Mouse (Mus musculus) CH12.LX (cell line): ENCODE data around the gene Hdac11. TPM values are rescaled to one million over a fixed set of nuclear protein-coding genes. Genes with fewer than 3 reads are reported as not detected.

ENCODE experiments used
- DNase-seq: peaks from one replicate; pipeline ENCODE4 v3.0.0-alpha.2; 2013; ENCODE audit errors: extremely low read depth
- H3K27ac ChIP-seq: 2 replicates; pipeline ENCODE4 v1.5.1; 2012; ENCODE audit warnings: low read depth, mild to moderate bottlenecking, control low read depth, moderate library complexity; ENCODE audit not compliant: insufficient read depth
- H3K27me3 ChIP-seq: replicated peaks from 2 replicates; pipeline ENCODE3; 2012; ENCODE audit warnings: inconsistent platforms
- H3K36me3 ChIP-seq, 2 experiments: replicated peaks in 1 of 2; 2 replicates each; pipeline versions ENCODE3 to v1.6.1; 2012; ENCODE audit warnings: inconsistent platforms in 1 of 2, low read length in 1 of 2, mild to moderate bottlenecking in 1 of 2, mixed read lengths in 1 of 2, moderate library complexity in 1 of 2; ENCODE audit not compliant: control insufficient read depth in 1 of 2, insufficient read depth in 1 of 2
- H3K4me1 ChIP-seq, 2 experiments: 2 replicates each; pipeline ENCODE4 v1.6.1; 2012; ENCODE audit warnings: inconsistent platforms in 1 of 2, moderate library complexity in 1 of 2; ENCODE audit not compliant: insufficient read depth in 2 of 2, control insufficient read depth in 1 of 2
- H3K4me2 ChIP-seq: 2 replicates; pipeline ENCODE4 v1.6.1; 2012; ENCODE audit warnings: low read depth, mild to moderate bottlenecking, control low read depth; ENCODE audit not compliant: poor library complexity, insufficient read depth, severe bottlenecking
- H3K4me3 ChIP-seq, 3 experiments: fragments of 150-350 bp in 1 of 3; sonication (generic) in 1 of 3; replicated peaks in 1 of 3; 2 replicates each; pipeline versions ENCODE3 to v1.5.1; 2011 to 2012; ENCODE audit warnings: low read depth in 2 of 3, low read length in 2 of 3, mild to moderate bottlenecking in 2 of 3, moderate library complexity in 2 of 3, control low read depth in 1 of 3, improper control_type of control experiment in 1 of 3, inconsistent platforms in 1 of 3, mixed read lengths in 1 of 3; ENCODE audit not compliant: poor library complexity in 1 of 3
- H3K79me2 ChIP-seq: replicated peaks from 2 replicates; pipeline ENCODE4 v1.6.1; 2012; ENCODE audit warnings: mild to moderate bottlenecking, moderate library complexity; ENCODE audit not compliant: control insufficient read depth, poor library complexity, insufficient read depth, severe bottlenecking; ENCODE audit errors: extremely low read depth
- H3K9ac ChIP-seq: 2 replicates; pipeline ENCODE4 v1.6.1; 2012; ENCODE audit warnings: low read depth, mild to moderate bottlenecking, control low read depth, moderate library complexity; ENCODE audit not compliant: insufficient read depth
- H3K9me3 ChIP-seq: replicated peaks from 2 replicates; pipeline ENCODE3; 2012; ENCODE audit warnings: low read length, inconsistent platforms, mixed read lengths
- BHLHE40 ChIP-seq: IDR thresholded peaks from 2 replicates; pipeline ENCODE4 v1.6.1; 2011; ENCODE audit warnings: mild to moderate bottlenecking, low read depth, low read length, improper control_type of control experiment
- CHD2 ChIP-seq: IDR thresholded peaks from 2 replicates; pipeline ENCODE4 v1.6.1; 2011; ENCODE audit warnings: low read length, improper control_type of control experiment
- E2F4 ChIP-seq: IDR thresholded peaks from 2 replicates; pipeline ENCODE4 v1.6.1; 2011; ENCODE audit warnings: low read depth, low read length, improper control_type of control experiment; ENCODE audit not compliant: insufficient replicate concordance
- ELF1 ChIP-seq: IDR thresholded peaks from 2 replicates; pipeline ENCODE4 v1.6.1; 2014; ENCODE audit warnings: low read depth, mild to moderate bottlenecking, inconsistent platforms, low read length, improper control_type of control experiment
- EP300 ChIP-seq: IDR thresholded peaks from 2 replicates; pipeline ENCODE4 v1.6.1; 2011; ENCODE audit warnings: low read length, improper control_type of control experiment
- ETS1 ChIP-seq: conservative IDR thresholded peaks from 2 replicates; pipeline ENCODE4 v1.6.1; 2012; ENCODE audit warnings: low read depth, mild to moderate bottlenecking, inconsistent platforms, low read length, improper control_type of control experiment, moderate library complexity
- GABPA ChIP-seq: IDR thresholded peaks from 2 replicates; pipeline ENCODE4 v1.6.1; 2012; ENCODE audit warnings: low read depth, low read length, improper control_type of control experiment, inconsistent platforms; ENCODE audit not compliant: insufficient replicate concordance
- IRF4 ChIP-seq: IDR thresholded peaks from 2 replicates; pipeline ENCODE4 v1.6.1; 2014; ENCODE audit warnings: low read depth, mild to moderate bottlenecking, inconsistent platforms, low read length, improper control_type of control experiment
- JUN ChIP-seq: IDR thresholded peaks from 2 replicates; pipeline ENCODE4 v1.6.1; 2011; ENCODE audit warnings: low read depth, mild to moderate bottlenecking, low read length, improper control_type of control experiment, moderate library complexity; ENCODE audit not compliant: insufficient read depth
- KAT2A ChIP-seq: IDR thresholded peaks from 2 replicates; pipeline ENCODE4 v1.6.1; 2012; ENCODE audit warnings: low read length, improper control_type of control experiment, inconsistent platforms; ENCODE audit not compliant: insufficient replicate concordance
- MAFK ChIP-seq: IDR thresholded peaks from 2 replicates; pipeline ENCODE4 v1.6.1; 2011; ENCODE audit warnings: low read length, improper control_type of control experiment; ENCODE audit not compliant: insufficient replicate concordance
- MAX ChIP-seq: IDR thresholded peaks from 2 replicates; pipeline ENCODE4 v1.6.1; 2011; ENCODE audit warnings: low read length, improper control_type of control experiment
- MAZ ChIP-seq: IDR thresholded peaks from 2 replicates; pipeline ENCODE4 v1.6.1; 2012; ENCODE audit warnings: low read depth, mild to moderate bottlenecking, inconsistent platforms, low read length, improper control_type of control experiment, moderate library complexity
- MEF2A ChIP-seq: IDR thresholded peaks from 2 replicates; pipeline ENCODE4 v1.6.1; 2014; ENCODE audit warnings: low read depth, mild to moderate bottlenecking, inconsistent platforms, low read length, improper control_type of control experiment, borderline replicate concordance
- MXI1 ChIP-seq: IDR thresholded peaks from 2 replicates; pipeline ENCODE4 v1.6.1; 2011; ENCODE audit warnings: mild to moderate bottlenecking, low read depth, low read length, improper control_type of control experiment
- NELFE ChIP-seq: IDR thresholded peaks from 2 replicates; pipeline ENCODE4 v1.6.1; 2011; ENCODE audit warnings: low read depth, low read length, improper control_type of control experiment
- NRF1 ChIP-seq: IDR thresholded peaks from 2 replicates; pipeline ENCODE4 v1.6.1; 2014; ENCODE audit warnings: low read depth, mild to moderate bottlenecking, inconsistent platforms, low read length, improper control_type of control experiment, moderate library complexity
- PAX5 ChIP-seq: IDR thresholded peaks from 2 replicates; pipeline ENCODE4 v1.6.1; 2012; ENCODE audit warnings: low read length, inconsistent platforms, mixed read lengths
- RAD21 ChIP-seq: IDR thresholded peaks from 2 replicates; pipeline ENCODE4 v1.6.1; 2011; ENCODE audit warnings: low read depth, mild to moderate bottlenecking, low read length, improper control_type of control experiment, moderate library complexity
- RCOR1 ChIP-seq: conservative IDR thresholded peaks from 2 replicates; pipeline ENCODE4 v1.6.1; 2012; ENCODE audit warnings: low read depth, mild to moderate bottlenecking, inconsistent platforms, low read length, improper control_type of control experiment
- SIN3A ChIP-seq: IDR thresholded peaks from 2 replicates; pipeline ENCODE4 v1.6.1; 2012; ENCODE audit warnings: low read length, improper control_type of control experiment, inconsistent platforms
- SMC3 ChIP-seq: IDR thresholded peaks from 2 replicates; pipeline ENCODE4 v1.6.1; 2011; ENCODE audit warnings: low read depth, low read length, improper control_type of control experiment
- TCF12 ChIP-seq: IDR thresholded peaks from 2 replicates; pipeline ENCODE4 v1.6.1; 2014; ENCODE audit warnings: low read depth, mild to moderate bottlenecking, inconsistent platforms, low read length, improper control_type of control experiment
- UBTF ChIP-seq: IDR thresholded peaks from 2 replicates; pipeline ENCODE4 v1.6.1; 2012; ENCODE audit warnings: low read depth, mild to moderate bottlenecking, inconsistent platforms, low read length, improper control_type of control experiment, moderate library complexity
- USF1 ChIP-seq: IDR thresholded peaks from 2 replicates; pipeline ENCODE4 v1.6.1; 2014; ENCODE audit warnings: low read depth, mild to moderate bottlenecking, inconsistent platforms, low read length, improper control_type of control experiment
- ZC3H11A ChIP-seq: IDR thresholded peaks from 2 replicates; pipeline ENCODE4 v1.6.1; 2012; ENCODE audit warnings: low read depth, mild to moderate bottlenecking, inconsistent platforms, low read length, improper control_type of control experiment
- ZMIZ1 ChIP-seq: IDR thresholded peaks from 2 replicates; pipeline ENCODE4 v1.6.1; 2012; ENCODE audit warnings: low read depth, mild to moderate bottlenecking, inconsistent platforms, low read length, improper control_type of control experiment
- ZNF384 ChIP-seq: IDR thresholded peaks from 2 replicates; pipeline ENCODE4 v1.6.1; 2012; ENCODE audit warnings: low read depth, low read length, improper control_type of control experiment, inconsistent platforms
- dilution Hi-C: fragments of 300-500 bp; cut with MboI; formaldehyde crosslinking; loops from 2 replicates; pipeline ENCODE4 v1.14.3; 2020; ENCODE audit warnings: low sequenced_read_pairs; ENCODE audit not compliant: extremely low pct_unique_long_range_greater_than_20kb, extremely low pct_ligation_motif_present
- in situ Hi-C: fragments of 300-500 bp; cut with MboI; formaldehyde crosslinking; loops from 3 replicates; pipeline ENCODE4 v1.14.3; 2019; ENCODE audit warnings: low sequenced_read_pairs, low pct_ligation_motif_present, low pct_unique_long_range_greater_than_20kb, mixed read lengths
- polyA plus RNA-seq: library from polyadenylated mRNA; unstranded; fragments of >175 nt; gene quantifications from 2 replicates; pipeline ENCODE4 v1.2.1, GENCODE M21; 2012; ENCODE audit warnings: low read depth; ENCODE audit not compliant: insufficient read length
- total RNA-seq, 2 experiments: library from RNA; depleted of rRNA; stranded (reverse); fragments of 300-350 nt in 1 of 2; fragments of >200 nt in 1 of 2; gene quantifications; 2 replicates each; pipeline ENCODE4 v1.2.3; 2012 to 2014

Hdac11 gene
- total and polyA plus RNA-seq, 3 experiments: 0.53 to 2.1 TPM; not detected in 1

DNA sequence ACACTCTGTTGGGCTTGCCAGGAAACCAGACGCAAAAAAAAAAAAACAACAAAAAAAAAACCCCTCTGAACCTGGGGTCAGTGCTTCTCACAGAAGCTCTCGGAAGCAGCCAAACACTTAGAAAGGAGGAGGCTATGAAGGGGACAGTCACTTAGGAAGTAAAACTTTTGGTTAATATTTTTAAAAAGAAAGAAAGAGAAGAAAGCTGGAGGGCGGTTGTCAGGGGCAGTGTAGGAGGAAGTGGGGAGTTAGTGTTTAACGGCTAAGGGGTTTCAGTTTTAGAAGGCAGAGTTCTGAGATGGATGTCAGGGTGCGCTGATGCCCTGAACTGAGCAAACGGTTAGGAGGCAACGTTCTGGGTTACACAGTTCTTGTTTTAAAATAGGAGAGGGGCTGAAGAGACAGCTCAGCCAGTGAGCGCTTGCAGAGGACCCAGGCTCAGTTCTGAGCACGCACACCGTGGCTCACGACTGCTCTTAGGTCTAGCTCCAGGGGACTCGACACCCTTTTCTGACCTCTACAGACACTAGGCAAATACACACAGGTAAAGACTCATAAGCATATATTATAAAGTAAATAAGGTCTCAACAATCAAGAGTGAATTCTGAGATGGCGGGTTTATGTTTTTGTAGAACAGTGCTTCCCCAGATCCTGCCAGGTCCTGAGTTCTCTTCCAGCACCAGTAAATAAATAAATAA, 46.0 kb upstream of the Hdac11 start (continued):
- TF ChIP-seq MAZ: peak; percentile 72; the same call in 1 of the 2 replicates
- no peak for TF ChIP-seq USF1
- TF ChIP-seq ZNF384: peak; percentile 95
- no peak for TF ChIP-seq RAD21
- TF ChIP-seq KAT2A: no peak
- peak; percentile 76 for TF ChIP-seq RCOR1
- TF ChIP-seq GABPA: no peak
- no peak for TF ChIP-seq MAFK
- peak; percentile 68 for TF ChIP-seq ELF1

DNA sequence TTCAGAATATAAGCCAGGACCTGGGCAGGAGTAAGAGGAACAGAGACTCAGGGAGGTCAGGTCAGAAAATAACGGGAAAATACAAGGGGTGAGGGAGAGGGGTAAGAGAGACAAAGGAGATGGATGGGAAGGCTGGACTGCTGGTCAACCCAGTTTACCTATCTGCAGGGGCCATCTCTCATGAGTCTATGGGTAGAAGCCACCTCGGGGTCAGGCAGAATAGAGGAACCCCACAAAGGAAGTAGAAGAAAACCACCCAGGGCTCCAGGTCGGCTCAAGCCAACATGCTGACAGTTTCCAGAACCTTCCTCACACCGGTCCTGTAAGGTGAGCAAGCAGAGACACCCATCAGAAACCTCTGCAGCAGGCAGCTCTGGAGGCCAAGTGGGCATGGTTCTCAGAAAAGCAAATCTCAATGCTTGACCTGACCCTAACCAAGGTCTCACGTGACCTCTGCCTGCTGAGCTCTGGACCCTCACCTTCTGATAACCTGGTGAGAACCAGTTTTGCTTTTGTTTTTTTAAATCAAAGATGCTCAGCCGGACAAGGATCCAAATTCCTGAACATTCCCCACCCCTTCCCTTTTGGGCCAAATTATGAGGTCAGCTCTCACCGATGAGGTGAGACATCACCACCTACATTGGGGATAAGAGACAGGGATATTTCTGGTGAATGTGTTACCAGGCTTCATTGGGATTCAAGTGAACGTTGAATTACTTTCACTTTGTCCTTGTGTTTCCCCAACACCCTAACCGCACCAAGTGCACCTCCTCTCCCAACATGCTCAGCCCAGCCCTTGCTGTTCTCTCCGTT, 45.1 kb upstream of the Hdac11 start:
- peaks cover 14 to 72% of the 10 kb centered on the region in 2 experiments for H3K4me1 ChIP-seq

DNA sequence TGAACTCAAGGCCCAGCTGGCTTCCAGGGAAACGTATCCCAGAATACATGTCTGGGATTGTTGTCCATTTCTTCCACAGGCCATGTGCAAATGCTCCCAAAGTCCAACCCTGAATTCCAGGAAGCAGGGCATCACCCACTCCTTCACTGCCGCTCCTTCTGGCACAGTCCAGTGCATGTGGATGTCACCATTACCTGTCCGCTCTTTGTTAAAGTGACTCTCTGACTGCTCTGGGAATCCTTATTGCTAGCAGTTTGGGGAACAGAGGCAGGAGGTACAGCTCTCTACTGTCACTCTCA, 44.6 kb upstream of the Hdac11 start:
- dilution Hi-C loops (no loop called here), in situ Hi-C loops (no loop called here)
- Histone ChIP-seq H3K27ac (peak overlapping the region; percentile 81; the same call in 1 of the 2 replicates), H3K9me3 (peaks cover 3% of the 10 kb centered on the region), H3K4me2 (peak overlapping the region; percentile 93), H3K4me3 (peak overlapping the region in 1 of 3 experiments; percentile 17), H3K4me1 (peaks cover 14 to 67% of the 10 kb centered on the region in 2 experiments), H3K36me3 (peaks cover 0 to 26% of the 10 kb centered on the region in 2 experiments), H3K27me3 (no peaks in the 10 kb centered on the region), H3K79me2 (peaks cover 84% of the 10 kb centered on the region), H3K9ac (peak overlapping the region; percentile 18; the same call in 1 of the 2 replicates)
- DNase-seq: no peak
- TF ChIP-seq UBTF (no peak), ETS1 (no peak), NRF1 (no peak), NELFE (no peak), ZC3H11A (no peak), USF1 (no peak), EP300 (no peak), MEF2A (no peak), E2F4 (no peak), TCF12 (no peak), ZMIZ1 (no peak), MAZ (no peak), IRF4 (no peak), SIN3A (no peak), MAFK (no peak)

More for the DNA sequence above, 45.1 kb upstream of the Hdac11 start:
- Histone ChIP-seq H3K79me2 (peaks cover 85% of the 10 kb centered on the region), H3K9ac (peak overlapping the region; percentile 72; the same call in 1 of the 2 replicates), H3K4me3 (peak overlapping the region in 2 of 3 experiments; percentile 40 to 46), H3K27me3 (no peaks in the 10 kb centered on the region), H3K36me3 (peaks cover 0 to 31% of the 10 kb centered on the region in 2 experiments), H3K4me2 (peak overlapping the region; percentile 93), H3K9me3 (peaks cover 3% of the 10 kb centered on the region), H3K27ac (peak overlapping the region; percentile 81)
- DNase-seq: no peak
- in situ Hi-C loops (no loop called here), dilution Hi-C loops (no loop called here)
- no peak for TF ChIP-seq RAD21
- TF ChIP-seq MXI1: no peak
- TF ChIP-seq JUN: no peak
- no peak for TF ChIP-seq ETS1
- TF ChIP-seq SMC3: no peak
- TF ChIP-seq BHLHE40: peak; percentile 86
- TF ChIP-seq USF1: peak; percentile 51
- TF ChIP-seq PAX5: no peak
- peak; percentile 11; the same call in 1 of the 2 replicates for TF ChIP-seq MAX
- TF ChIP-seq IRF4: no peak
- TF ChIP-seq CHD2: no peak
